Mouse (Mus musculus) T-cell, adult 2 months (primary cell): Measurements from ENCODE around the gene Gemin2.
"Not testable (repeated sequence)": the region's sequence is repeated elsewhere in the genome, so short reads cannot be mapped to it uniquely, and the experiment has no call there.

Experiments used
- DNase-seq: peaks from one replicate; pipeline ENCODE4 v3.0.0; 2022; ENCODE audit warnings: low spot score

The Gemin2 gene

GRCm38 (mm10) chr12:59058242-59058641 is 45.0 kb downstream of the Gemin2 start:
- DNase-seq = not testable (repeated sequence)

DNA sequence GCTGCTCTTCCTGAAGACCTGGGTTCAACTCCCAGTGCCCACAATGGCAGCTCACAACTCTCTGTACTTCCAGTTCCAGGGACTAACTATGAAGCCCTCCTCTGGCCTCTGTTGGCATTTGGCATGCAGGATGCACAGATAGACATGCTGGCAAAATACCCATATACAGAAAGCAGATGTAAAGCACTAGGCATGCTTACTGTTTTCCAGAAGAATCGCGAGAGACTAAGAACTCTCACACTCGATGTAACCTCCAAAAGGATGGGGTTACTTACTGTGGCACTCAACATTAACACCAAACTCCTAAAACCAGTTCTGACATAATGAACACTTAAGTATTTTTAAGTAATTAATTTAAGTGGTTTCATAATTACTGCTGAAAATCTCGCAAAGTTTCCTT is 47.1 kb downstream of the Gemin2 start:
- DNase-seq = no peak

- peak; percentile 70 for DNase-seq
Observed at GRCm38 (mm10) chr12:59060993-59061595, 47.9 kb downstream of the Gemin2 start, which contains the start of gene Trappc6b. Trappc6b (minus strand) TSS chr12:59061472.

GRCm38 (mm10) chr12:59064837-59065236 is 51.6 kb downstream of the Gemin2 start:
- no peak for DNase-seq

DNA sequence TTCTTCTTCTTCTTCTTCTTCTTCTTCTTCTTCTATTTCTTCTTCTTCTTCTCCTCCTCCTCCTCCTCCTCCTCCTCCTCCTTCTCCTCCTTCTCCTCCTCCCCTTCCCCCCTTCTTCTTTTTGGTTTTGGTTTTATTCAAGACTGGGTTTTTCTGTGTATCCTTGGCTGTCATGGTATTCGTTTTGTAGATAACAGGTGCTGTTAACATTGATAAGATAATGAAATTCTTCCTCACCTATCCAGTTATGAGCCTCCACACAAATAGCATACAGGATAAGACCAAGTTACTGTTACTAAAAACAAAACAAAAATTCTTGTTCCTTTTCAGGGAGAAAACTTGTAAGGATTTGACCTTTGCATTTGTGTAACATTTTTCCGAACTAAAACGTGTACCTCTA is 52.6 kb downstream of the Gemin2 start:
- no peak for DNase-seq

GRCm38 (mm10) chr12:59066448-59067077 is 53.4 kb downstream of the Gemin2 start, which contains the start of gene Pnn:
Pnn (plus strand) TSS chr12:59066884.
- DNase-seq = peak; percentile 98

DNA sequence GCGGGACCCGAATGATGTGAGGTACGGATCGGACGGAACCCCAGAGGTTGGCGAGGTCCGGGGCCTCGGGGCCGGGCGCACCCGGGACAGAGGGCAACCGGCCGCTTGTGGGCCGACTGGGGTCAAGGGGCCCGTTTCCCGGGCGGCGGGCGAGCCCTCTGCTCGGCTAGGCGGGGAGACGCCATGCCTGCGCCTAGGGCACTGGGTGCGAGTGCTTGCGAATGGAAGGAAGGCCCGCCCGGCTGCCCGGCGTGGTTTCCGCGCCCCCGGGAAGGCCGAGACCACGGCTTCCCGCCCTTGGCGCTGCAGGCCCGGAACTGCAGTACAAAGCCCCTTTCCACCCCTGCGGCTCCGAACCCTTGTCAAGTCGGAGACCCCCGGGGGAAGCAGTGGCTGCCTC is 53.9 kb downstream of the Gemin2 start:
- DNase-seq = peak; percentile 29

DNA sequence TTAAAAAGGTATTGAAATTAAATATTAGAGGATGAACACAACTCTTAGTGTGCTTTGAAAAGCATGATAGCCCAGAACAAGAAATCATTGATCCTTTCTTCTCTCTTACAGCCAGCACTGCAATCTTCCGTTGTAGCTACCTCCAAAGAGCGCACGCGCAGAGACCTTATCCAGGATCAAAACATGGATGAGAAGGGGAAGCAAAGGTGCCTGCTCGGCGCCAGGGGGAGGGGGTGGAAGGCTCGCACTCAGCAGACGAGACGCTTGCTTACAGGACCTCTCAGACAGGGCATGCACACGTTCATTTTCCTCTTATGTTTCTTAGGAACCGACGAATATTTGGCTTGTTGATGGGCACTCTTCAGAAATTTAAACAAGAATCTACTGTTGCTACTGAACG is 55.6 kb downstream of the Gemin2 start:
- DNase-seq = no peak

- no peak for DNase-seq
Observed at GRCm38 (mm10) chr12:59072286-59072685, 59.1 kb downstream of the Gemin2 start.

DNA sequence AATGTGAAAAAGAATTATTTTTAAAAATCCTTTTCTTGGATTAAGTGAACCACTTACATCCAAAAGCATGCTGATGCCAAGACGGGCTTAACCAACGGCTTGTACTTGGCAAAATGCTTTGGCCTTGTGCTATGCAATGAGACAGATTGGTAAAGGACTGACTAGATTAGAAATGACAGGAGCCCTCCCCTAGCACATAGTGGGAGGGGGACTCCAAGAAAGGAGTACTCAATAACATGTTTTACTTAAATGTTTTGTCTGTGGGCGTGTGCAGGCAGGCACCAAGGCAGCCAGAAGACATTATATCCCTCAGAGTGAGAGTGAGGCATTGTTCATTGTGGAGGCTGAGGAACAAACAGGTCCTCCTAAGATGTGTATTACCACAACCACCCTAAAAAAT is 60.9 kb downstream of the Gemin2 start:
- no peak for DNase-seq

DNA sequence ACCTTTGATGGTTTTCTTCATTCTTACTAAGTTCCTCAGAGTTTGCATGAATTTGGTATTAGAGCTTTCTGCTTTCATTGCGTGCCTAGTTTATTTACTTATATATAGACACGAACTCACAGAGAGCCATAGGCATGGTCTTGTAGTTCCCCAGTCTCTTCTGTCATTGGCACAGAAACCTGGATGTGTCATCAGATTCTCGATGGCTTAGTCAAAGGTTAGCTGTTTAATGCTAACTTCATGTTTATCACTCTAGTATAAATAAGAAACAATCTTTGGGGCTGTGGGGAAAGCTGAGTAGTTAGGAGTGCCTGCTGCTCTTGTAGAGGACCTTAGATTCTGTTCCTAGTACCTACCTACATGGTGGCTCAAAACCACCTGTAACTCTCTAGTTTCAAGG is 63.8 kb downstream of the Gemin2 start:
- DNase-seq = no peak

GRCm38 (mm10) chr12:59077883-59078282 is 64.7 kb downstream of the Gemin2 start:
- no peak for DNase-seq
